Mouse (Mus musculus) left cerebral cortex, postnatal 36 days (tissue): Measurements from ENCODE around the gene Psmd12. TPM values are rescaled to one million over a fixed set of nuclear protein-coding genes. Genes with fewer than 3 reads are reported as not detected.

Source experiments
- DNase-seq, 2 experiments: peaks; one replicate each; pipeline ENCODE4 v3.0.0; 2021 to 2022; ENCODE audit warnings: low spot score in 2 of 2, mixed read lengths in 1 of 2
- intact Hi-C: fragments of 180-260 bp; cut with DNase I; formaldehyde crosslinking; loops from one replicate; pipeline ENCODE4 v1.15.1; 2025
- total RNA-seq, 2 experiments: library from RNA; stranded (reverse); gene quantifications; 2 replicates each; pipeline ENCODE4 v1.2.3; 2021

Psmd12 gene
- total RNA-seq, 2 experiments from 2014 or later, result 66.2 to 67.0 TPM

DNA sequence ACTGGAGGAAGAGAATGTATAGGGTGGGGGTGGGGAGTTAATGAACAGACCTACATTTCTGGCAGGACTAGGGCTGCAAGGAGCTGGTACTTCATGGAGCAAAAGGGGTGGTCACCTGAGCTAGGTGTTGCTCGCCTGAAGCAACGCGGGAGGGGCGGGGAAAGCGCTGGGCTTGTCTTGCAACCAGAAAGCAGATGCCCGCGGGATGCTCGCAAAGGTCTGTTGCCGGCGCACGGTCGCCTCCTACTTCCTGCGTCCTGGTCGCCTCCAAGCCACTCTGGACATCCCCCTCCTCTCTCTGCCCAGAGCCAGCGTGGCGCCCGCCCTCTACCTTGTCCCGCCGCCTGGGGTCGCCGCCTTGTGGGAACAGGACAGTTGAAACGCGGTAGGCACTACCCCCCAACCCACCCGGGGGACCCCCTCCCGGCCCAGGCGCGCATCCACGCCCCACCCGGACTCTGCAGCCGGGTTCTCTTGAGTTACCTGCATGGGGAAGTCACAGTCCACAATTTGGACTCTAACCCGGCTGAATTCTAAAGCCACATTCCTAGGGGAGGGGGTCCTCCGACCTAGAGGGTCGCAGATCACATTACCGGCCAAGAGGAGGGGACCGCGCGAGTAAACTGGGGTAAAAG lies 67.5 kb downstream of the Psmd12 start:
- no peak for DNase-seq
- intact Hi-C loops, result loop anchor here (5.0 kb wide), 1 partner anchor 34 kb away; no protein-coding TSS in a partner anchor

DNA sequence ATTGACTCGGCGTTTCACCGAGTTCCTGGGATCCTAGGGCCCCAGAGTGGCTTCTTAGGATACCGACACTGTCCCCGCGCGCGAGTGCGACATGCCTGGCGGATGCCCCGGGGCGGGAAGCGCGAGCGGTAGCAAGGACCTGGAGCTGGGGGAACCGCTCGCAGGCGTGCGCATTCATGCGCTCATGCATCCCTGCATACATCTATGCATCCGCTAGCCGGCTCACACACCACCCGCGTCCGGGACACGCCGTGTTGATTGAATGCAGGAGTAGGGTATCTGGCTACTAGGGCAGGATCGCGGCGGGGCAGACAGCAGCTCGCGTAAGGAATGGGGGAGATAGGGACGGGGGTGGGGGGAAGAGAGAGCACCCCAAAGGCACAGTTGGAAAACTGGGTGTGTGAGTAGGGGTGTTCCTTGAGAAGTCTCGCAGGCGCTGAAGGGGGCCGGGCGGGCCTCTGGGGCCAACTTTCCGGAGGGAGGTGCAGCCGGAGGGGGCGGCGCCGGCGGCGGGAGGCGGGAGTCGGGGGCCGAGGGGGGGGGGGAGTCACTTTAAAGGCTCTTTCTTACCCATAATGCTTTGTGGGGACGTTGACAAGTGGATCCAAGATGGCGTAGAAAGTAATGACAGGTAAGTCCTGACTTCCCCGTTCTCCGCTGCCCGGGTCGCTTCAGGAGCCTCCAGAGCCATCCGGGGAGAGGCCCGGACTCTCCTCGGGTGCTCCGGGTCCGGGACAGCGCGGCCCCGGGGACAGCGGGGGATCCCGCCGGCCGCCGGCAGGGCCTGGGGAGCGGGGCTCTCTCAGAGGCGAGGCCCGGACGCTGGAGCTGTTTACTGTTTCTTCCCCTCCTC lies 68.3 kb downstream of the Psmd12 start, which contains the start of gene Helz:
TSS of gene Helz (plus strand) at position 580 of the 853 bp plus-strand sequence.
- DNase-seq, result peak; percentile 58 to 62
- intact Hi-C loops, result loop anchor here (5.0 kb wide), 1 partner anchor 35 kb away; no protein-coding TSS in a partner anchor

DNA sequence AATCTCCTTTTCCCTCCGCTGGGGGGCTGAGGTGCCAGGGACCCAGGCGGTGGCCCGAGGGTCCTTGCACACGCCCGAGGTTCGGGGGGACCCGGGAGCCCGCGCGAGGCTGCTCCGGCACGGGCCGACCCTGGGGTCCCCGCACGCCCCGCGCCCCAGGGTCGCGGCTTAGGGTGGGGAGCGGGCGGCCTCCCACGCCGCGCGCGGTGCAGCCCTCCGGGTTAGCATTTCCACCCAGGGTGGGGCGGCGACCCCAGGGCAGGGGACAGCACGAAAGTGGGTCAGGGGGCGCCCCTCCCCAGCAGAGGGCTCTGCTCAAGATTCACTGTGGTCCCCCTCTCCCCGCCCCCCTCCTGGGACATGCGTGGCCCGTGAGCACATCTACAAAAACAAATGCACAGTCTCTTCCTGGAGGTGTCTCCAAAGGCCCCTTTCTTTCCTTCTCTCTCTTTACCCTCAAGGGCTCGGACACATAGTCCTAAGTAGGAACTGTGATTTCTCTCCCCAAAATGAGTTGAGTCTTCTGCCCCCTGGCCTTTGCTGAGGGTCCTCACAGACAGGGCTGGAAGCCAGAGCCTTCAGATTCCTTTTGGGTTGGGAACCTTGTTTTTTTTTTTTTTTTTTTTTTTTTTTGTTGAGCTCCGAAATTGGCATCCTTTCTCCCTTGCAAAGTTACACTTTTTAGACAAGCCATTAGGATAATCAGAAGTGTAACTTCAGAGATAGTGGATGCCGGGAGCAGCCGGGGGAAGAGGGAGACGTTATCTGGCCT lies 69.1 kb downstream of the Psmd12 start:
- intact Hi-C loops, result loop anchor here (5.0 kb wide), 1 partner anchor 36 kb away; no protein-coding TSS in a partner anchor
- peak in 1 of 2 experiments; percentile 17 for DNase-seq

Other genes starting within 250 kb of the Psmd12 start
- 10 to 100 TPM; 51.2 to 54.5 TPM for gene Pitpnc1, start 8.8 kb upstream of the Psmd12 start, total RNA-seq
- 10 to 100 TPM; 41.4 to 54.6 TPM for gene Helz, start 68.4 kb downstream of the Psmd12 start, total RNA-seq
- gene Cacng1, start 237.0 kb downstream of the Psmd12 start, total RNA-seq, result not detected